Mouse (Mus musculus) cortical plate, adult 2 months (tissue): ENCODE results near the gene Eef1e1.

ENCODE experiments used
- CTCF ChIP-seq: fragments of 200-500 bp; IDR thresholded peaks from 2 replicates; pipeline ENCODE4 v1.5.1; 2011; ENCODE audit warnings: mild to moderate bottlenecking, control low read depth, low read length; ENCODE audit not compliant: insufficient read depth; ENCODE audit errors: extremely low read depth
- POLR2A ChIP-seq: fragments of 200-500 bp; IDR thresholded peaks from 2 replicates; pipeline ENCODE4 v1.6.1; 2011; ENCODE audit warnings: mild to moderate bottlenecking, low read length, control low read depth; ENCODE audit not compliant: insufficient read depth; ENCODE audit errors: extremely low read depth

- TF ChIP-seq CTCF (no peak), POLR2A (0 out of 2 replicates have a peak, but pooled peaks have one; percentile 38)
Measured at GRCm38 (mm10) chr13:38634256-38634799, 24.5 kb downstream of the Eef1e1 start.
